Mouse (Mus musculus) adrenal gland, postnatal 25 days (tissue): ENCODE measurements around the gene Slc38a2. TPM values are rescaled to one million over a fixed set of nuclear protein-coding genes. Genes with fewer than 3 reads are reported as not detected.
A peak's percentile ranks its signal among the peaks of the same experiment; 100 is the strongest.

Experiments
- DNase-seq: peaks from one replicate; pipeline ENCODE4 v3.0.0; 2021; ENCODE audit warnings: mixed read lengths
- total RNA-seq: library from RNA; stranded (reverse); gene quantifications from 2 replicates; pipeline ENCODE4 v1.2.3, GENCODE M21; 2021

Slc38a2 gene
- total RNA-seq, 1 experiment from 2014 or later: 150 TPM

GRCm38 (mm10) chr15:96718466-96718865, 18.9 kb upstream of the Slc38a2 start:
- DNase-seq: no peak

GRCm38 (mm10) chr15:96717181-96717580, 17.7 kb upstream of the Slc38a2 start:
- DNase-seq: no peak

- no peak for DNase-seq
Observed at GRCm38 (mm10) chr15:96716371-96716770, 16.8 kb upstream of the Slc38a2 start.

GRCm38 (mm10) chr15:96715692-96716080, 16.2 kb upstream of the Slc38a2 start:
- DNase-seq: no peak

GRCm38 (mm10) chr15:96715079-96715691, 15.7 kb upstream of the Slc38a2 start:
- DNase-seq: no peak

GRCm38 (mm10) chr15:96714676-96715016, 15.1 kb upstream of the Slc38a2 start:
- no peak for DNase-seq

GRCm38 (mm10) chr15:96713758-96714675, 14.5 kb upstream of the Slc38a2 start:
- no peak for DNase-seq

GRCm38 (mm10) chr15:96712338-96712737, 12.8 kb upstream of the Slc38a2 start:
- no peak for DNase-seq

- no peak for DNase-seq
Observed at GRCm38 (mm10) chr15:96711664-96712063, 12.1 kb upstream of the Slc38a2 start.

GRCm38 (mm10) chr15:96710352-96711114, 11.0 kb upstream of the Slc38a2 start:
- no peak for DNase-seq

- DNase-seq: peak; percentile 99
Observed at GRCm38 (mm10) chr15:96709491-96710351, 10.2 kb upstream of the Slc38a2 start.

- DNase-seq: no peak
Observed at GRCm38 (mm10) chr15:96708976-96709490, 9.5 kb upstream of the Slc38a2 start.

GRCm38 (mm10) chr15:96708428-96708827, 8.9 kb upstream of the Slc38a2 start:
- DNase-seq: no peak

GRCm38 (mm10) chr15:96707936-96708335, 8.4 kb upstream of the Slc38a2 start:
- no peak for DNase-seq

- DNase-seq: no peak
Observed at GRCm38 (mm10) chr15:96702466-96703031, 3.0 kb upstream of the Slc38a2 start.

GRCm38 (mm10) chr15:96700766-96701165, 1.2 kb upstream of the Slc38a2 start:
- no peak for DNase-seq

GRCm38 (mm10) chr15:96698658-96699448, 677 bp downstream of the Slc38a2 start:
- peak; percentile 88 for DNase-seq

GRCm38 (mm10) chr15:96697901-96698657, 1.5 kb downstream of the Slc38a2 start:
- peak; percentile 35 for DNase-seq

GRCm38 (mm10) chr15:96696486-96697284, 2.8 kb downstream of the Slc38a2 start:
- no peak for DNase-seq
